Mouse (Mus musculus) left cerebral cortex, adult 8-10 months (tissue): Measurements from ENCODE around the gene Sp2. TPM values are rescaled to one million over a fixed set of nuclear protein-coding genes. Genes with fewer than 3 reads are reported as not detected.

Experiments used
- DNase-seq, 2 experiments: peaks; one replicate each; pipeline ENCODE4 v3.0.0; 2022; ENCODE audit warnings: low spot score in 2 of 2
- total RNA-seq, 4 experiments: library from RNA; stranded (reverse); gene quantifications; 2 replicates each; pipeline ENCODE4 v1.2.4; 2022

Sp2 gene
- total RNA-seq, 4 experiments from 2014 or later = 10.7 to 15.0 (median 13.0) TPM

- DNase-seq = no peak
These were observed 12.4 kb downstream of the Sp2 start for GRCm38 (mm10) chr11:96970341-96970740.

GRCm38 (mm10) chr11:96969746-96970145, 13.0 kb downstream of the Sp2 start:
- no peak for DNase-seq

DNA sequence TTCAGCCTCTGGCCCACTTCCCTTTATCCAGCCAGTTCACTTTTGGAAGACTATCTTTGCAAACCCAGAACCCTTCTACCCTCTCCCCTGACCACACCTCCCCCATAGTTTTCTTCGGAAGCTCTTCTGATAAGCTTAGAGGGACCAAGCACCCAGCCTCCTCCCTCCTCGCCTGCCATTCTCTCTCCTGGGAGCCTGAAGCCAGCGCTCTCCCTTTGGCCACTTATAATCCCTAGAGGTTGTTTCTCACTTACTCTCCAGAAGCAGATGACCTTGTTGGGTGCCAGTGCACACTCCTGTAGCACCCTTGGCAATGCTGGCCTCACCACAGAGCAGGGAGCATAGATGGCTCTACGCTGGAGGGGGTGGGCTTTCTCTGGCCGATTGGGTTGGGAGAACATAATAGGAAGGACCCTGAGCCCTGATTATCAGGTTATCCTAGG, 13.5 kb downstream of the Sp2 start:
- DNase-seq = no peak

DNA sequence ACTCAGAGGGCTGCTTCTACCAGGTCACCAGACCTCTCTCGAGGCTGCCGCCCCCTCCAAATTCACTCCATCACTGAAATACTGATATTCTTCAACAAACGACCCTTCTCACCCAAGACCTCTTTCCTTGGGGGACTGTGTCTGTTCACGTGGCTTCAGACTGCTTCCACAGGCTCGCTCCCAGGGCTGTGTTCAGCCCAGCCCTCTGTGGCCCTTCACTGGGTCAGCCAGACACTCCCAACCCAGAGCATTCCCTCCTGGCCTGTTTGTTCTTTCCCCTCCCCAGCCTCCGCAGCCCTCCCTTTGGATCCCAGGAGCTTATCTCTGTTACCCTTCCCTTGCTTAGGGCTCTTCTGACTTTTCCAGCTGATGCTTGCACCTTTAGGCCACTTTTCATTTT, 14.3 kb downstream of the Sp2 start:
- no peak for DNase-seq

DNA sequence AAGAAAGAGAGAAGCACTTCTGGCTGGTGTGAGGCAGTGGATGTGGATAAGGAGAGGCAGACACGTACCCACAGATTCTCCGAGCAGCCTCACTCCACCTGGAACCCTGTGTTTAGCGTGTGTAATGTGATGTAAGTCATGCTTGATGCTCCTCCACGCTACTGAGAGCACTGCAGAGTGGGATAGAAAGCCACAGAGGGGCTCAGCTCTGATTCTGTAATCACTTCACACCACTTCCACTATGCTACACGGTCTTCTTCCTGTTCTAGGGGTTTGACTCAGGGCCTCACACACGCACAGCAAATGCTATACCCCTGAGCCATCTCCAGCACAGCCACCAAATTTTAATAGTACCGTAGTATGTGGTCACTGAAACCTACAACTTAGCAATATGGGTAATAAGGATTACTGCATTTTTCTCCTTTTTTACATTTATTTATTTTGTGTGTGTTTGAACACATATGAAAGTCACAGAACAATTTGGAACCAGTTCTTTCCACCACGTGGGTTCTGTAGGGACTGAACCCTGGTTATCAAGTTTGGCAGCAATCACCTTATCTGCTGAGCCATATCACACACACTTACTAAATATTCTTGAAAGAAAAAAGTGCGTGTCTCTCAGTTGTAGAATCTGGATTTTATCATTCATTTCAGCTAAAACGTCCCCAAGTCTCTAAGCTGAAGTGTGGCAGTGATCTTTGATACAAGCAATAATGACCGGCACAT, 15.1 kb downstream of the Sp2 start:
- DNase-seq = no peak

DNA sequence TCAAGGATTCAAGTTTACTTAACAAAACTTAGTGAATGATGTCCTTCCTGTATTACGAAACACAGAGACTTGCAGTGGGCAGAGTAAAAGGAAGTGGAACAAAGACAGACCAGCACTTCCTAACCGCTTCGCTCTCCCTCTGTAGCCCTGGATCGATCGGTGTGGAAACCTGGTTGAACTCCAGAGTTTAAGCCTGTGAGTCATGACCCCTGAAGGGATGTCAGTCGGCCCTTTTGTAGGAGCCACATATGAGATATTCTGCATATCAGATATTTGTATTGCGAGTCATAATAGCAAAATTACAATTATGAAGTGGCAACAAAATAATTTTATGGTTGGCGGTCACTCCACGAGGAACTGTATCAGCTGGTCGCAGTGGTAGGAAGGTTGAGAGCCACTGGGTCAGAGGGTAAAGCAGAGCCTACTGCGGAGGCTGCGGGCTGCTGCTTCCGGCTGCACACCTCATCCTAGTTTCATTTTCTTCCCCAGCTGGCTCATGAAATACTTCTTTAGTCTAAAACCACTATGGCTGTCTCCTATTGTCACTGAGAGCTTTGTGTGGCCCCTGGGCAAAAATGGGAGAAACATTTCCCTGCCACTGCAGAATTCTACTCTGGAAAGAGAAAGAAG, 15.7 kb downstream of the Sp2 start:
- DNase-seq = no peak

- DNase-seq = no peak
These were observed 16.6 kb downstream of the Sp2 start for GRCm38 (mm10) chr11:96966172-96966571.

DNA sequence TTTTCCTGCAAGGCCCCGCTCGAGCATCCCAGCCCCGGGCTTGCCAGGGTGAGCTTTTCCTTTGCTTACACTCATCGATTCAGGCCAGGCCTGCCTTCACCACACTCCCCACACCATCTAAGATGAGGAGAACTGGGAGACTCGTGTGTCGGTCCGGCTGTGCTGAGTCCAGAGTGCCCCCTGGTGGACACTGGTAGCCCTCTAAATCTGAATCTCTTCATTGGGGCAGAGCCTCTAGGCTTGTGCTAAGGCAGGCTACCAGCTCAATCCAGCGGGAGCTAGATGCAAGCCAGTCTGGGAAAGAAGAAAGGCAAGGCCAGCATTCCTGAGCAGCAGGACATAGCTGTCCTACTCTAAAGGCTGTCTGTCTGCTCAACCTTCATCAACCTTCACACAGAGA, 19.2 kb downstream of the Sp2 start:
- peak; percentile 57 to 80 for DNase-seq

DNA sequence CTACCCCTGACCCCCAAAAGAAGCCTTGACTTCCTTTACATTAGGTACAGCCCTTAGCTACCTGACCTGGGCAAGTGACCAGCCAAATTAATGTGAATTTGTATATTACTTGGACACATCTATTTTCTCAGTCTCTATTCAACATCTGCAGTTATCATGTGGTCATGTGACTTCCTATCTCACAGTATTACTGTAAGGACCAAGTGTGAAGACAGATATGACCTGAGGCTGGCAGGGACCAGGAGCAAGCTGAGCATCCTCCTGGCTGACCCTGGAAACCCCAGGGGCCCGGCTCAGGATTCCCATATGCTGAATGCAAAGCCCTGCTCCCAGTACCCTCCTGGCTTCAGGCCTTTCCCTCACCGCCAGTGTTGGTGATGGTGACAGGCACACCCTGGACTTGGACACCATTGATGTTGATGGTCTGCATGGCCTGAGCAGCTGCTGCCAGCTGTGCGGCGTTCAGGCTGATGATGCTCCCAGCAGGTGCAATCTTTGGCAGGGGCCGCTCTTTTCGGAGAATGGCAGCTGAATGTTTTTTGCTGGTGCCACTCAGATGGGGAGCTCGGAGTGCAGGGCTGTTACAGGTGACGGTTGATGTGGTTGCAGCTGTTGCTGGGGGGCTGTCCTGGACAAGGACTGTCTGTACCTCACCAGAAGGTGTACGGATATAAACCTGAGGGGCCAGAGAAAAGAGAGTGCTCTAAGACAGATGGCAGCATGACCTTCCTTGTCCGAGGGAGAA, 25.5 kb downstream of the Sp2 start:
- DNase-seq = no peak

DNA sequence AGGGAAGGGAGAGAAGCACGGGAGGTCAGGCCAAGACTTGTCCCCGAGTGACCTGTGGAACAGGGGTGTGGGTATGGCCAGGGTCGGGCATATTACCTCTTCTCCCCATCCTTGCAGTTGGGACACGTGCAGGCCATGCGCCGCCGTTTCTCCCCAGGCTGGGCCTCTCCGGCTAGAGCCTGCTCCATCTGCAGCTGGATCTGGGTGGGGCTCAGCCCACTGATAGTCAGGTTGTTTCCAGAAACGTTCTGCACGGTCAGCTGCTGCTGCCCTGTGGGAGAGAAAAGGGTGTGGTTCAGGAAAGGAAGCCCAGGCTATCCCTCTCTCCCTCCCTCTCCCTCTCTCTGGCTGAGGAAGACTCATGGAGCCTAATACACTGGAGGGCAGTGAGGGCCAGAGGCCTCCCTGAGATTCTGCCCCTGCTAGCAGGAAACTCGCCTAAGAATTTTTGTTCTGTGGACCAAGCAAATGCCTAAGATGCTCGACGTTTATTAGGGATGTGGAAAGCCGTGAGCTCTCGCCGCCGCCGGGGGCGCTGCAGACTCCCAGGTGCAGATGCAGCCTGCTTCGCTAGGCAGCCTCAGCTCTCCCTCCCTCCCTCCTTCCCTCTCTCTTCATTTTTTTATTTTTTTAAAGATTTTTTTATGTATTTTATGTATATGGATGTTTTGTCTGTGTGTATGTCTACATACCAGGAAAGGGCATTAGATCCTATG, 26.6 kb downstream of the Sp2 start:
- DNase-seq = no peak

- no peak for DNase-seq
These were observed 27.7 kb downstream of the Sp2 start for GRCm38 (mm10) chr11:96955094-96955493.

DNA sequence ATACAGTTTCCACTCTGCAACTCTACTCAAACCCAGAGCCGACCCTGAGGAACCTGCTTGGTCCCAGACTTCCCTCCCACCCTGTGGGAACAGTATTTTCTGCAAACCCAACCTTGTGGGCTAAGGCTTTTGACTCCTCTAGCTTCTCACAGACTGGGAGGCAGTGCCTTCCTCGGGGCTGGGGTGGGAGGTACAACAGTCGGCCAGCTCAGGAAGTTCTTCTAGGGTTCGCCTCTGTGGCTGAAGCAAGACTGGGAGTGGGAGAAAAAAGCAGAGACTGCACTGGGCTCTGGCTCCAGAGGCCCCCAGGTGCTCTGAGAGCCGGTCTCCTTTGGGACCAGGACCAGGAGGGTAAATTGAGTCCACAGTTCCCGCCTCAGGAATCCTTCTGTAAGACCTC, 29.9 kb downstream of the Sp2 start:
- no peak for DNase-seq

- DNase-seq = no peak
These were observed 30.3 kb downstream of the Sp2 start for GRCm38 (mm10) chr11:96952426-96952825.

DNA sequence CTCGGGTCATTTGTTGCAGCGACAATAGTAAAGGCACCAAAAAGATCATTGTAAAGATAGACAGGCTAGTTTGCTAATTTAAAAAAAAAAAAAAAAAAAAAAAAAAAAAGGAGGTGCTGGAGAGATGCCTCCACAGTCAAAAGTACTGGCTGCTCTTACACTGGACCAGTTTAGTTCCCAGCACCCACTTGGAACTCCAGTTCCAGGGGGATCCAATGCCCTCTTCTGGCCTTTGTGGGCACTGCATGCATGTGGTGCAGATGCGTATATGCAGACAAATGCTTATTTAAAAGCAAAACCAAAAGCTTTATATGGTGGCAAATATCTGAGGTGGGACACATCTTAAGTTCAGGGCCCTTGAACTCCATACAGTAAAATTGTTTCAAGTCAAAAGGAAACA, 32.0 kb downstream of the Sp2 start:
- no peak for DNase-seq

- no peak for DNase-seq
These were observed 34.9 kb downstream of the Sp2 start for GRCm38 (mm10) chr11:96947849-96948248.

- DNase-seq = no peak
These were observed 36.3 kb downstream of the Sp2 start for GRCm38 (mm10) chr11:96946498-96946897.

DNA sequence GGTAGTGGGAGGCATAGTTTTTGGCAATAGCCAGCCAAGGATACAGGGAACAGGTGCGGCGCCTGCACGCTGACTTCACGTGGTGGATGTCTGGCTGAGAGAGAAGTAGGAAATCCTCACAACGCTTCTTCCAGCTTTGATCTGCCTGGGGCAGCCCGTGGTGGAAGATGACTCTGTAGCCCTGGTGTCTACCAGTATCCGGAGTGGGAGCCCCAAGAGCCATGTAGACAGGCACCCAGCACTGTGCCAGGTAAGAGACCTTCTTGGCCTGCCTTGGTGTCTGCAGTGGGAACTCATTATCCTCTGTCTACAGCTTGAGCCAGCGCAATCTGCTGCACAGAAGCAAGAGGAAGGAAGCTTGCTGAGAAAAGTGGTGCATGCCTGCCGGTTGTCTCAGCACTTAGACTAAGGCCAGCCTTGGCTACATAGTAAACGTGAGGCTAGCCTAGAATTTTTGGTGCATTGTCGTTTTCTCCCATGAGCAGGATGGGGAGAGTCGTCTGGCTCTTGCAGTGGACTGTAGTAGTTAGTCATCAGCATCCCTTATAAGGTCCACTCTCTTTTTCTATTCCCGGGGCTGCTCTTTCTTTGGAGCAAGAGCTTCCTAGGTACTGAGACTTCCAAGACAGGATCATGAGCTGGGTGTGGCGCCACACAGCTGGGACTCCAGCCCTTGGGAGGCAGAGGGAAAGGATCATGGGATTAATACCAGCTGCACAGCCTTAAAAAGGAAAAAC, 37.7 kb downstream of the Sp2 start:
- no peak for DNase-seq

DNA sequence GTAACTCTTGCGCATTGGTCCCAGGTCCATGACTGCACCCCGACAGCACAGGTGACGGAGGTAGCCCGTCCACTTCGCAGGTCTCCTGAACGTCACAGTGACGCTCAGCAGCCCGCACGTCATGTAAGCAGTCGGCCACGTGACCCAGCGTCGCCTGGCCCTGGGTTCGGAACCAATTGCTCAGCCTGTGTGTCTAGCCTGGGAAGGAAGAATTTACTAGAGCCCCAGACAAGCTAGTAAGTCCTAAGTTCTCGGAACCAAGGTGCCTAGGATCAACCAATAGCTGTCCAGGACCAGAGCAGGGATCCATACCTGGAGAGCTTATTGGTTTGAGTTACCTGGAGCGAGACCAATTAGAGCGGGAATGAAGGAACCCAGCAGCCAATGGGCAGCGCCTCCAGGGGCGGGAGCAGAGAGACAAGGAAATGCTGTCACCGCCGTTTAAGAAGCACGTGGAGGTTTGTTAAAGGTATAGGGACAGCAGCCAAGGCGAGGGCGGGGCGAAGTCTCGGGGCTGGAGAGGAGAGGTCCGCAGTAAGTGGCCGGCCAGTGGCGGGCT, 38.9 kb downstream of the Sp2 start, which contains the start of gene Pnpo:
Pnpo (minus strand) TSS at position 241 of the 559 bp plus-strand sequence.
- peak; percentile 71 to 95 for DNase-seq

GRCm38 (mm10) chr11:96941989-96942590, 40.7 kb downstream of the Sp2 start:
- no peak for DNase-seq
